Mouse (Mus musculus): ENCODE measurements around the gene Lpar5.

DNA sequence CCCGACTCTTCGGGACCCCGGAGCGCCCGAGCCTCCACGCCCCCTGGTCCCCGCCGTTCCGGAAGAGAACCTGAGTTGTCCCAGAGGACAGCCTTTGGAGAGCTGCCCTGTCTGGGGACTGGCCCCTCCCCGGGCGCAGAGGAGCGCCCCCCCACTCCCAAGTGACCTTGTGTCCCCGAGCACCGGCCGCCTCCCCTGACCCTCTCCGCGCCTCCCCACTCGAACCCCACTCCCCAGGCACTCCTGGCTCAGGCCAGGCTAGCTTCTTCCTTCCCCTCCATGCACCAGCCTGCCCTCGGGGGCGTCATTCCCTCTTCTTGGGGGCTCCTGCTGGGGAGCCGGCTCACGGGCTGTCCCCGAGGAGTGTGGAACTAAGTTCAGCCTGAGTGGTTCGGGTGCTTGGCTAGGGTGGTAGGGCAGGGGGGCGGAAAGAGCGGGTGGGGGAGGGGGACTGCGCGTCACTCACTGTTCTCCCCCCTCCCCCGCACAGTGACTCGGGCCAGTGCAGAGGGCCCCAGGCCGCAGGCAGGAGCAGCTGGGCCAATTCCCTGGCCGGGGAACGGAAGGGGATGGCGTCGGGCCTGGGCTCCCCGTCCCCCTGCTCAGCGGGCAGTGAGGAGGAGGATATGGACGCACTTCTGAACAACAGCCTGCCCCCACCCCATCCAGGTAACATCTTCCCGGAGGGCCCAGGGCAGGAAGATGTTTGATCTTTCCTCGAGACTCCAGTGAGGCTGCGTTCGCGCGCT, 29.1 kb downstream of the Lpar5 start:
- no peak for TF ChIP-seq CTCF (IDR thresholded peaks at IDR 0.05; ENCODE audit: borderline replicate concordance, extremely low read depth, insufficient read depth, insufficient read length)
- TF ChIP-seq POLR2A (IDR thresholded peaks at IDR 0.05; ENCODE audit: borderline replicate concordance, extremely low read depth, insufficient read depth, insufficient read length, poor library complexity, severe bottlenecking), result no peak
